Mouse (Mus musculus): ENCODE results near the gene Rsph10b.

Gene Rsph10b

GRCm38 (mm10) chr5:143936156-143936555 lies 3.3 kb downstream of the Rsph10b start:
- DNase-seq (ENCODE audit: low spot score in 2 of 2): no peak

- no peak for DNase-seq (ENCODE audit: low spot score in 2 of 2)
These were observed 8.8 kb downstream of the Rsph10b start for GRCm38 (mm10) chr5:143941588-143941987.

GRCm38 (mm10) chr5:143943231-143944125 lies 10.6 kb downstream of the Rsph10b start:
- no peak for DNase-seq (ENCODE audit: low spot score in 2 of 2)

GRCm38 (mm10) chr5:143948361-143948760 lies 15.5 kb downstream of the Rsph10b start:
- DNase-seq (ENCODE audit: low spot score in 2 of 2): no peak

DNA sequence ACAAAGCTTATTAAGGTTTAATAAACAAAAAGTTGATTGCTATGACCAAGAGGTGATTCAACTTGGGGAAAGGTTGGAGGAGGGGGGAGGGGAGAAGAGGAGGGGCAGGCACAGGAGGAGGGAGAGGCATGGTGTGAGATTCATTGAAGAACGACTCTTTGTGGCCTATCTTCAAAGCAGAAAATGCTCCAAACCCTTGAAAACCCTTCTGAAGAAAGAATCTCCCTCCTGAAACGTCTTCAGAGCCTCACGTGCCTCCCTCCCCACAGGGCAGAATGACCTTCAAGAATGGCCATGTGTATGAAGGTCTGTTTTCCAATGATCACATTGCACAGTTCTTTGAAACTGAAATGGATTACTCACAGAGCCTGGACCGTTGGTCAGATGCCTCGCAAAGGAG lies 17.2 kb downstream of the Rsph10b start:
- DNase-seq (ENCODE audit: low spot score in 2 of 2): no peak

GRCm38 (mm10) chr5:143957101-143957500 lies 24.3 kb downstream of the Rsph10b start:
- DNase-seq (ENCODE audit: low spot score in 2 of 2): no peak

DNA sequence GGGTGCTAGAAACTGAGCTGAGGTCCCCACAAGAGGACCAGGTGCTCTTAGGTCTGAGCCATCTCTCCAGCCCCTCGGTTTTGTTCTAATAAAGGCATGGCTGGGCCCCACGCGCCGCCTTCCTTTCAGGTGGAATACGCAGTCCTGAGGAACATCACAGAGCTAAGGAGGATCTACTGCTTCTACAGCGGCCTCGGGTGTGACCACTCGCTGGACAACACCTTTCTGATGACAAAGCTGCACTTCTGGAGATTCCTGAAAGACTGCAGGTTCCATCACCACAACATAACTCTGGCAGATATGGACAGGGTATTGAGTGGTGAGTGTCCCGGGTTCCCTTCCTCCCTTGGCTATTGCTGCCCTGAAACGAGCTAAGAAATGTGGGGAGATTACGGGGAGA lies 26.7 kb downstream of the Rsph10b start:
- no peak for DNase-seq (ENCODE audit: low spot score in 2 of 2)

DNA sequence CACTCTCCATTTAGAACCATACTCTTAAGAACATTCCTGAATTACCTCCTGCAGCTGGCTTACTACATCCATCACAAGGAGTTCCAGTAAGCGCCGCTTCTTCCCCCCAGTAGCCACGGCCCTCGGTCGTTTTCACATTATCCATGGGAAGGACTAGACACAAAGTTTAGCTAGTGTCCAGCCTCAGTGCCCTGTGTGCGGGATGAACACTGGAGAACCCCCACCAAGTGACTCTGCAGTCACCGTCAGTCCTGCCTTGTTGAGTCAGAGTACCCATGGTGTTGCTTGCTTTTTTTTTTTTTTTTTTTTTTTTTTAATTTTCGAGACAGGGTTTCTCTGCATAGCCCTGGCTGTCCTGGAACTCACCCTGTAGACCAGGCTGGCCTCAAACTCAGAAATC lies 28.3 kb downstream of the Rsph10b start:
- DNase-seq (ENCODE audit: low spot score in 2 of 2): no peak

DNA sequence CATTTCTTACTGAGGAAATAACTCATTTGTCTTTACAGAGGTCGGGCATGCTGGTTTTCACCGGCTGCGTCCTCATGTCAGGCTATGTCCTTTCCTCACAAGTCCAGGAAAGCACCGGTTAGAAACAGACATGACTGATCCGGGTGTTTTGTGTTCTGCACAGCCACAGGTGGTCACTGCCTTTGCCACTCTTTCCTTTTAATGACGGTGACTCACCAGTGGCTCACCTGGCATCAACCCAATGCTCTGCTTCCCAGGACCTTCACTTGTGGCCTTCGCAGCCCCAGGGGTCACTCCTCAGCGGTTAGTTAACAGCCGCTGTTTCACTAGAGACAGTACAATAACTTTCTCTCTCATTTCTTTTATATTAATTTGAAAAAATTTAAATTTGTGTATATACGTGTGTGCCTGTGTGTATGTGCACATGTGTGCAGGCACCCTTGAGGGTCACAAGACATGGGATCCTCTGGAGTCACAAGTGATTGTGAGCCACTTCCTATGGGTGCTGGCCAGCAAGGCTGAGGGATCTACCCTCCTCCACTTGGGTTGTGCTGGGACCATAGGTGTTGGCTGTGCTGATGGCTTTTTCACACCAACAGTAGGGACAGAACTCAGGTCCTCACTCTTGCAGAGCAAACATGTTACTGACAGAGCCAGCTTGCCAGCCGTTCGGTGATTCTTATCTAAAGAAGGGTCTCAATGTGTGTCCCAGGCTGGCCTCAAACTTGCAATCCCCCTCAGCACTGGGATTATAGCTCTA lies 32.9 kb downstream of the Rsph10b start:
- DNase-seq (ENCODE audit: low spot score in 2 of 2): no peak

DNA sequence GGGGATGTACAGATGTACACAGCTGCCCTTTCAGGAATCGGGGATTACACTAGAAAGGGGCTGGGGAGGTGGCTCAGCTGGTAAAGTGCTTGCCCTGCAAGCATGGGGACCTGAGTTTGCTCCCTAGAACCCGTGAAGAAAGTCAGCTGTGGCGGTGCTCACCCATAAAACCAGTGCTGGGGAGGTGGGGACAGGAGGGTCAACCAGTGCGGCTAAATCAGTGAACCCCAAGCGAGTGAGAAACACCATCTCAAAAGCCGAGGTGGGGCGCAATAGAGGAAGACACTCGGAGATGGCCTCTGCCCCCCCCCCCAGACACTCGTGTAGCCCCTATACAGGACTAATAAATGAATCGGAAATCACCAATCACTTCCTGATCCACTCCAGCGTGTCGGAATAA lies 33.8 kb downstream of the Rsph10b start:
- DNase-seq (ENCODE audit: low spot score in 2 of 2): no peak

DNA sequence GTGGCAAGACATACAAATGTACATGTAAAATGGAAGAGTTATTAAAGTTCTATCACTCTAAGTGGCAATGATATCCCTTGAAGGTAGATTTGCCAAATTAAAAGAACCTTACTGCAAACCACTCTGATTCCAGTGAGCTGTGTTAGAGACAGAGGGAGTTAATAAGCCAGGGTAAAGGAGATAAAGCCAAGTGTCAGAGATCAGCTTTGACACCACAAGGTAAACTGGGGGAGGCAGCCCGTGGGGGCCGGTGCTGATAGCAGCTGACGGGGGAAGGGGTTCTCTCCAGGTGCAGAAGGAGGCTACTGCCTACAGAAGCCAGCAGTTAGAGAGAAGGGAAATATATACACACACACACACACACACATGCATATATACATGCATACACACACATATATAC lies 39.8 kb downstream of the Rsph10b start:
- DNase-seq (ENCODE audit: low spot score in 2 of 2): no peak

DNA sequence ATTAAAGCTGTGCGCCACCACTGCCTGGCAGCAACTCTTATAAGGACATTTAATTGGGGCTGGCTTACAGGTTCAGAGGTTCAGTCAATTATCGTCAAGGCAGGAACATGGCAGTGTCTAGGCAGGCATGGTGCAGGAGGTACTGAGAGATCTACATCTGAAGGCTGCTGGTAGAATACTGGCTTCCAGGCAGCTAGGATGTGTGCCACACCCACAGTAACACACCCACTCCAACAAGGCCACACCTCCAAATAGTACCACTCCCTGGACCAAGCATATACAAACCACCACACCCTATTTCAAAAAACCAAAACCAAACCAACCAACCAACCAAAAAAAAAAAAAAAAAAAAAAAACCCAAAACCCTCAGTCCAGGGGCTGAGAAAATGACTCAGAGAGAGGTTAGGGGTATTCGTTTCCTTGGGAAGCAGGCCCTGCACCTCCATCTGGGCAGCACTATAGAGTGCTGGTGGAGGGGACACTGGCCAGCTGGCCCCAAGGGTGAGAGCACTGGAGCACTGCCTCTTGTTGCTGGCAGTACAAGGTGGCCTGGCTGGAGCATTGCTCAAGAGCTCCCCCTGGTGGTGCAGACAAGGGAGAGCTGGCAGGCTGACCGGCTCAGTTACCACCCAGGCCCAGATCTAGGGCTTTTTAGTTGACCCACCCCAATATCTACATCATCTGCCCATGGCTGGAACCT lies 42.2 kb downstream of the Rsph10b start:
- DNase-seq (ENCODE audit: low spot score in 2 of 2): peak in 1 of 2 experiments; percentile 32

DNA sequence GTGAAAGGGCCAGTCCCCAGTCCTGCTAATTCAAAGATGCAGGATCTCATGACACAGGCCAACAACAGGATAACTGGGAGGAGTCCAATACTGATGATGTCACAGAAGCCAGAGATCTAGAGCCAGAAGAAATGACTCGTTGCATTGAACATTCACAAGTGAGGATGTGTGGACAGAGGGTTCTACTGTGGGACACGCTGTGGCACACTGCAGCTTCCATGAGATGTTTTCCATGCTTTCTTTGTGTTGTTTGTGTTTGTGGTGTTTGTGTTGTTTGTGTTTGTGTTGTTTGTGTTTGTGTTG lies 42.7 kb downstream of the Rsph10b start:
- no peak for DNase-seq (ENCODE audit: low spot score in 2 of 2)

DNA sequence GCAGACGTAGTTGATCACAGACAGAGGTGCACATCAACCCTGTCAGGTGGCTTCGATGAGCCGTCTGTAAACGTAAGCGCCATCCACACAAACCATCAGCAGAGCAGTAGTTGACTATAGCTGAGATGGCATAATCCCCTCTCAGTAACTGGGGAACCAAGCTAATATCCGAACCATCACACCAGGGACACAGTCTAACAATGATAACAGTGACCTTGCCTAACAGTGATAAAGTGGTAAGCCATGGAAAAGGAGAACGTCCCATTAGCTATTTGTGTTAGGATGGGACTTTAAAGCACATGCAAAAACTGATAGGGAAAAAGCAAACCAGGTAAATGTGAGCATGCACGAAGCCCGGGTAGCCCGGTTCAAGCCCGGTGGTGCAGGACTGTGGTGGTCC lies 43.4 kb downstream of the Rsph10b start:
- no peak for DNase-seq (ENCODE audit: low spot score in 2 of 2)

DNA sequence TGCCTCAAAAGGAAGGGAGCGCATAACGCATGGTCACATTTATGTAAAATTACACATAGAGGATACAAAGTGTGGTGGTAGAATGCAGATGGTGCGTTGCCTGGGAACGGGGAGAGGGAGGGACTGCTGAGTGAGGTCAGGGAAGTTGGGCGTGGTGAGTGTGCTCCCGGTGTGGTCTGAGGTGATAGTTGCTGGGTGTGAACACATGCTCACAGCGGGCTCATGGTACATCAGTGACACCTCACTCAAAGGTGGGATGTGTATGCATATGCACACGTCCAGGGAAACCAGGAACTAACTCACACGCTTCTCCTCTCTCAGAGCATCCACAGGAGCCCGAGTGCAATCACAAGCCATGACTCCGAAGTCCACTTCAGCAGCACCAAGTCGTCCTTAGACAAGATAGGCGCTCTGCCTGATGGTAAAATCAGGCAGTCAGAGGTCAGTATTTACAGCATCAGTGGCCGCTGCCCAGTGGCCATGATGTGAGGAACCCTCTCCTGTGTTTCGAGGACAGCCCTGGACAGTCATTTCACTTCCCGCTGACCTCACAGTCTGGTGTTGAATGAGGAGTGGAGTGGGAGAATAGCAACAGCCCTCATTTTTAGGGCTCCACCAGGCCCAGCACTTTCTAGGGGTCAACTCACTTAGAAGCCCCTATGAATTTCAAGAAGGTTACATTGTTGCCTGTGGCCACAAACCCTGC lies 44.0 kb downstream of the Rsph10b start:
- DNase-seq (ENCODE audit: low spot score in 2 of 2): no peak

GRCm38 (mm10) chr5:143980858-143981257 lies 48.0 kb downstream of the Rsph10b start:
- DNase-seq (ENCODE audit: low spot score in 2 of 2): no peak

DNA sequence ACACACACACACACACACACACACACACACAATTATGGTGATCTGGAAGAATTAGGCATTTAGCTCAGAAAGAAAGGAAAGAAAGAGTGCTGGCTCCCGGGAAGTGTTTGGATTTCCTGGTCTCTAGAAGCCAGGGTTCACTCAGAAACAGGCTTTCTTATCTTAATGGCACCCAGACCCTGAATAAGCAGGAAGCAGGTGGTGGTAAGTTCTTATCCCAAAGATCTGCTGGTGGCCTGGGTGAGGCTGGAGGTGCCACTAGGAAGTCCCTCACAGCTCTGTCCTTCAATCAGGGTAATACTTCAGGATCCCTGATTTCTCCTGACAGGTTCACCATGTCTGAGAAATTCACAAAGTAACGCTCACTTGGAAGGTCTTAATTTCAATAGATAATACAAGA lies 49.5 kb downstream of the Rsph10b start:
- no peak for DNase-seq (ENCODE audit: low spot score in 2 of 2)

GRCm38 (mm10) chr5:143985381-143985780 lies 52.5 kb downstream of the Rsph10b start:
- DNase-seq (ENCODE audit: low spot score in 2 of 2): peak in 1 of 2 experiments; percentile 43

DNA sequence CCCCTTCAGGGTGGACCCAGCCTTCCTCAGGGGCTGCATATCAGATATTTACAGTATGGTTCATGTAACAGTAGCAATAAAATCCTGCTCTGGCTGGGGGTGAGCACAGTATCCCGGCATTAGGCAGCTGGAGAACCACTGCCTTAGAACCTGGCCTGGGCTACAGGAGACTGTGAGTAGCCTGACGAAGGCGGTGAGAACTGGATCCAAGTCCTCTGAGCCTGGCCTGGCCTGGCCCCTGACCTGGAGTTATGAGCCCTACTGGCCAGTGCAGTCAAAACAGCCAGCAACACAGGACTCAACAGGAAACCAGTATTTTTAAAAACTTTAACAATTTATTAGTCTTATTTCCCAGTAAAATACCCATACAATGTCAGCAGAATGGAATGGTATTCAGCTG lies 54.8 kb downstream of the Rsph10b start:
- no peak for DNase-seq (ENCODE audit: low spot score in 2 of 2)

- no peak for DNase-seq (ENCODE audit: low spot score in 2 of 2)
These were observed 56.2 kb downstream of the Rsph10b start for GRCm38 (mm10) chr5:143989046-143989445.

DNA sequence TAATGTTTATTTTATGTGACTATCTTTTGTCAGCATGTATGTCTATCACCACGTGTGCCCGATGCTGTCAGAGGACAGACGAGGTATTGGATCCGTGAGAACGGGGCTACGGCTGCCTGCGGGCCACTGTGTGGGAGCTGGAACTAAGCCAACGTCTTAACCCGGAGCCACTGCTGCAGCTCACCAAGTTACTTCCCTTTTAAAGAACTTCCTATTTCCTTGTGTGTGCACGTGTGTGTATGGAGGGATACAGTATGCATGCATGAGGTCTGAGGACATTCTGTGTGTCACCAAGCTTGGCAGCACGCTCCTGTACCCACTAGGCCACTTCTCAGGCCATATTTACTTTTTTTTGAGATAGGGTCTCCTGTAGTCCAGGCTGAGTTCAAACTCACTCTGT lies 57.3 kb downstream of the Rsph10b start:
- DNase-seq (ENCODE audit: low spot score in 2 of 2): no peak

GRCm38 (mm10) chr5:143992661-143993060 lies 59.8 kb downstream of the Rsph10b start:
- no peak for DNase-seq (ENCODE audit: low spot score in 2 of 2)
